Mouse (Mus musculus) neural tube, embryonic 14.5 days (tissue): ENCODE results near the gene Dgcr8. TPM values are rescaled to one million over a fixed set of nuclear protein-coding genes. Genes with fewer than 3 reads are reported as not detected.
A peak's percentile ranks its signal among the peaks of the same experiment; 100 is the strongest.
"Not testable (repeated sequence)": the region's sequence is repeated elsewhere in the genome, so short reads cannot be mapped to it uniquely, and the experiment has no call there.

Experiments used
- ATAC-seq: fragments of 200-750 bp; cut with Nextera tagmentation; 2 replicates; pipeline ENCODE4 v1.8.0; 2017; ENCODE audit warnings: low read depth, mild to moderate bottlenecking, moderate TSS enrichment, moderate library complexity
- H3K27ac ChIP-seq: fragments of 300-500 bp; sonication (generic); 2 replicates; pipeline ENCODE4 v1.5.1; 2014; ENCODE audit warnings: low read depth, mild to moderate bottlenecking, control low read depth, low read length, moderate library complexity, mixed read lengths
- H3K27me3 ChIP-seq: fragments of 300-500 bp; sonication (generic); 2 replicates; pipeline ENCODE4 v1.6.1; 2014; ENCODE audit warnings: low read length; ENCODE audit not compliant: control insufficient read depth, insufficient read depth
- H3K36me3 ChIP-seq: fragments of 300-500 bp; sonication (generic); 2 replicates; pipeline ENCODE4 v1.6.1; 2014; ENCODE audit warnings: low read length, mixed read lengths; ENCODE audit not compliant: control insufficient read depth, insufficient read depth
- H3K4me1 ChIP-seq: fragments of 300-500 bp; sonication (generic); 2 replicates; pipeline ENCODE4 v1.6.1; 2014; ENCODE audit warnings: low read length; ENCODE audit not compliant: control insufficient read depth, insufficient read depth
- H3K4me2 ChIP-seq: fragments of 300-500 bp; sonication (generic); 2 replicates; pipeline ENCODE4 v1.6.1; 2014; ENCODE audit warnings: mild to moderate bottlenecking, low read depth, low read length, control low read depth
- H3K4me3 ChIP-seq: fragments of 300-500 bp; sonication (generic); 2 replicates; pipeline ENCODE4 v1.5.1; 2014; ENCODE audit warnings: low read depth, low read length, control low read depth, mixed read lengths
- H3K9ac ChIP-seq: fragments of 300-500 bp; sonication (generic); replicated peaks from 2 replicates; pipeline ENCODE4 v1.6.1; 2014; ENCODE audit warnings: low read depth, mild to moderate bottlenecking, control low read depth, low read length, mixed read lengths
- H3K9me3 ChIP-seq: fragments of 300-500 bp; sonication (generic); 2 replicates; pipeline ENCODE4 v1.6.1; 2016; ENCODE audit warnings: low read length; ENCODE audit not compliant: control insufficient read depth
- WGBS: fragments of 180-500 bp; shearing (Covaris S2); extraction: QIAGEN DNeasy Blood & Tissue Kit; methylation state at CpG from one replicate; pipeline ENCODE4 v1.1.7; 2014; 5-methylcytosine and 5-hydroxymethylcytosine counted together
- polyA plus RNA-seq: library from polyadenylated mRNA; unstranded; fragments of >200 nt; fragmentation: Nextera tagmentation; extraction: Ambion mirVana; gene quantifications from 2 replicates; pipeline ENCODE4 v1.2.1, GENCODE M21; 2014

Dgcr8 gene
- polyA plus RNA-seq, 1 experiment from 2014 or later = 40.8 TPM

DNA sequence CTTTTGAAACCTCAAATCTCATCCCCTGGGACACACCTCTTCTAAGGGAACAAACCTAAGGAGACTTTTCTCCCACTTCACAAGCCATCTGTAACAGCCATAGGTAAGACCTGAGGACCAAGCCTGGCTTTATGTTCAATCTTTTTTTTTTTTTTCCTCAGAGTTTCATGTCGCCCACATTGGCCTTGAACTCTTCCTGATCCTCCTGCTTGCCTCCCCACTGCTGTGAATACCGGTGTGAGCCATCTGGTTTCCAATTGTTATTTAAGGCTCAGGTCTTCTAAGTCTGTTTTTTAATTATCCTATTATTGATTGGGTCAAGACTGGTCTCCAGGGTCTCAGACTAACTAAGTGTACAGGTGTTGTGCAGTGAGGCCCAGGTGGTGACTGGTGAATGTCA lies 32.4 kb upstream of the Dgcr8 start:
- no peak for ATAC-seq
- Histone ChIP-seq H3K4me2 (no peak overlapping the region), H3K9ac (no peak overlapping the region), H3K4me1 (no peaks in the 10 kb centered on the region), H3K9me3 (no peaks in the 10 kb centered on the region), H3K27ac (no peak overlapping the region), H3K4me3 (no peak overlapping the region), H3K27me3 (no peaks in the 10 kb centered on the region), H3K36me3 (peaks cover 7% of the 10 kb centered on the region; the same call in 1 of the 2 replicates)
- WGBS = 78% methylated on average over 2 of the region's 2 CpGs

DNA sequence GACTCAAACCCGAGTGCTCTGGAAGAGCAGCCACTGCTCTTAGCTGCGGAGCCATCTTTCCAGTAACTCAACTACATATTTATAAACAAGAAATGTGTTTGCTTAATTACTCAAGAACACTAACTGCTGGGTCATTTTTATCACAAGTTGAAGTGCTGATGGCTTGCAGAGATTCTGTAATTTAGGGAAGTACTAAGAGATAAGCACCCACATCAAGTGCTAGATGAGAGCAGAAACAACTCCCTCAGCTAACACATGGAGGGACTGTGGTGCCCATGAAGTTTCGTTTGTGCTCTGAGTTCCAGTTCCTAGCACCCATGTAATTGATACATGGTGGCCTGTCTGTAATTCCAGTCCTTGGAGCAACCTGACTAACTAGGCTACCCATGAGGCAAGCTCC lies 29.9 kb upstream of the Dgcr8 start:
- Histone ChIP-seq H3K27ac (no peak overlapping the region), H3K9me3 (no peaks in the 10 kb centered on the region), H3K9ac (no peak overlapping the region), H3K4me3 (no peak overlapping the region), H3K36me3 (peaks cover 7% of the 10 kb centered on the region; the same call in 1 of the 2 replicates), H3K4me2 (no peak overlapping the region), H3K4me1 (no peaks in the 10 kb centered on the region), H3K27me3 (no peaks in the 10 kb centered on the region)
- 84% methylated on average over 3 of the region's 3 CpGs for WGBS
- ATAC-seq = no peak

DNA sequence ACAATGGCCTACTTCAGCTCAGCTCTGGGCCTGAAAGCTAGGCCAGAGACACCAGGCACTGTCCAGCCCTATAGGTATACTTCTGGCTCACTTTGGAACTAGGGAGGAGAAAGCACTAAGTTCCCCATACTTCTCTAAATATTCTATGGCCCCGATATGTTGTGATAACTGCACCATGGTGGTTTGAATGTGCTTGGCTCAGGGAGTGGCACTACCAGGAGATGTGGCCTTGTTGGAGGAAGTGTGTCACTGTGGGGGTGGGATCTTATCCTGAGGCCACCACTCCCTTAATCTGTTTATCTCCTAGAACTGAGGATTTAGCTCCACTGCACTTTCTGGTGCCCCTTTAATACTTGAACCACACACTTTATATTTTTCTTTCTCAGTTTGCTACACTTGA lies 19.1 kb upstream of the Dgcr8 start:
- WGBS = 95% methylated on average over 1 of the region's 1 CpGs
- H3K4me2 ChIP-seq = no peak overlapping the region
- H3K9me3 ChIP-seq = no peaks in the 10 kb centered on the region
- H3K9ac ChIP-seq = no peak overlapping the region
- H3K4me3 ChIP-seq = no peak overlapping the region
- H3K27ac ChIP-seq = no peak overlapping the region
- H3K27me3 ChIP-seq = no peaks in the 10 kb centered on the region
- no peak for ATAC-seq
- H3K4me1 ChIP-seq = no peaks in the 10 kb centered on the region
- H3K36me3 ChIP-seq = peaks cover 20% of the 10 kb centered on the region

DNA sequence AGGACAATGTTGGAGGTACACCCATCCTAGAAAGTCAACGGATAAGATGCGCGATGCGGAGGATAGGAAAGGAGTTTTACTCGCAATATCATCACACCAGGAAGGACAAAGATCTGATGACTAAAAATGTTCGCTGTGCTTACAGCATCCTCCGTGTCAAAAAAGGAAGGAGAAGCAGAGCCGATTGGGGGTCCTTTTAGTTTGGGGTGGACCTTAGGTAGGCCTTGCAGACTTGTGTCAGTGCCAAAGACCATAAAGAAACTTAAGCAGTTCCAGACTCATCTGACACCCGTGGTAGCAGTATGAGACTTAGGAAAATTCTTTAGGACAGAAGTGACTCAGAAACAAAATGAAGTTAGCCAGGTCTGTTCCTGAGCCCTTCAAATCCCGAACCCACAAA lies 568 bp upstream of the Dgcr8 start:
- Histone ChIP-seq H3K27ac (peak overlapping the region; percentile 60; the same call in 1 of the 2 replicates), H3K4me1 (peaks cover 23% of the 10 kb centered on the region), H3K4me3 (peak overlapping the region; percentile 96), H3K4me2 (peak overlapping the region; percentile 35)
- not testable (repeated sequence) for H3K9me3 ChIP-seq, H3K9ac ChIP-seq, H3K36me3 ChIP-seq, ATAC-seq, H3K27me3 ChIP-seq
- whole genome bisulfite sequencing = 4% methylated on average over 6 of the region's 10 CpGs

DNA sequence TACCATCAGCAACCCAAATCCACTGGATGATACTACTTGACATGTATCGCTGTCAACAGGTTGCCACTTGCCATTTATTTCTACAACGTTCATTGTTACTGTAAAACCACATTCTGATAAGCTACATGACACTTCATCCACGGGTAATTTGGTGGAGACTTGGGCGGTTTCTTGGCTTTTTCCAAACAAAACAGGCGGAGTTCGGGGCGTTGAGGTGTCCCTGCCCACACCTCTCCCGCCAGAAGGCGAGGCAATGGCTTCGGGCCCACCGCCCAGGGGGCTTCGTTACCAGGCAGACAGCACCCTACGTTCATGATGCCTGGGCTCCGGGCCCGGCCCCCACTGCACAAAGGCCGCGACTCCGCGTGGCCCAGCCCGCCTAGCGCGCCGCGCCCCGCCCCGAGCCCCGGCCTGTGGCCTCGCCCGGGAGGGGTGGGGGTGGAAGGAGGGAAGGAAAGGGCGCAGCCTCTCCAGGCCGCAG lies 425 bp downstream of the Dgcr8 start:
- ATAC-seq = peak; percentile 81
- 2% methylated on average over 21 of the region's 31 CpGs for WGBS
- H3K9ac ChIP-seq = peak overlapping the region; percentile 90
- H3K4me1 ChIP-seq = peaks cover 23% of the 10 kb centered on the region
- H3K4me2 ChIP-seq = peak overlapping the region; percentile 78
- peak overlapping the region; percentile 96 for H3K4me3 ChIP-seq
- peak overlapping the region; percentile 83 for H3K27ac ChIP-seq
- peaks cover 13% of the 10 kb centered on the region for H3K36me3 ChIP-seq
- H3K27me3 ChIP-seq = no peaks in the 10 kb centered on the region
- H3K9me3 ChIP-seq = no peaks in the 10 kb centered on the region

DNA sequence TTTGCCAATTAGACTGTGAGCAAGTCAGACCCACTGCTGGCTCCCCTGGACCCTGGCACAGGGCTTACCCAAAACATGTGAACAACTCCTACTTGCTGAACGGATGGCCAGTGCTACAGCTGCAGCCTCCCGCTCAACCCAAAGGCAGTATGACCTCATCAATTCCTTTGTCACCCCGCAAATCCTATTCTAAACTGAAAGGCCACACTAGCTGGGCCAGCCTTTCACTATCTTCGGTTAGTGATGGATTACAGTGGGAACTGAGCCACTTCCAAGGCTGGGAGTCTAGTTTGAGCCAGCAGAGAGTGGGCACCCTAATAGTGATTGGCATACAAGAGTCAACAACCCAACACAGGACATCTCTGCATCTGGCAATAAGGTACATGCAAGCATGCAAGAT lies 880 bp downstream of the Dgcr8 start:
- H3K9ac ChIP-seq = peak overlapping the region; percentile 90
- no peaks in the 10 kb centered on the region for H3K9me3 ChIP-seq
- H3K36me3 ChIP-seq = peaks cover 18% of the 10 kb centered on the region
- no peaks in the 10 kb centered on the region for H3K27me3 ChIP-seq
- peak overlapping the region; percentile 78 for H3K4me2 ChIP-seq
- peaks cover 23% of the 10 kb centered on the region for H3K4me1 ChIP-seq
- WGBS = 2% methylated on average over 4 of the region's 4 CpGs
- no peak overlapping the region; the same call in 1 of the 2 replicates for H3K27ac ChIP-seq
- no peak for ATAC-seq
- H3K4me3 ChIP-seq = peak overlapping the region; percentile 96

DNA sequence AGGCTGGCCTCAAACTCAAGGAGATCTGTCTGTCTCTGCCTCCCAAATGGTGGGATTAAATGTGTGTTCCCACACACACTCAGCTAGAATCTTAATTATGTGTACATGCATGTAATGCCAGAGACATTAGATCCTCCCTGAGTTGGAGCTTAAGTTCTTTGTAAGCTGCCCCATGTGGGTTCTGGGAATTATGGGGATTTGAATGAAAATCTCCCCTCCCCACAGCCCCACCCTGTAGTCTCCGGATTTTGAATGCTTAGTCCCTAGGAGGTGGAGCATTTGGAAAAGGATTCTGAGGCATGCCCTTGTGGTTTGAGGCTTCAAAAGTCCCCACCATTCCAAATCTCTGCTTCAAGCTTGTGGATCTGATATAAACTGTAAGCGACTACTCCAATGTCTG lies 13.9 kb downstream of the Dgcr8 start:
- Histone ChIP-seq H3K4me3 (no peak overlapping the region), H3K9ac (no peak overlapping the region), H3K9me3 (no peaks in the 10 kb centered on the region), H3K27ac (no peak overlapping the region), H3K36me3 (peaks cover 67% of the 10 kb centered on the region), H3K27me3 (no peaks in the 10 kb centered on the region), H3K4me2 (no peak overlapping the region), H3K4me1 (no peaks in the 10 kb centered on the region)
- 83% methylated on average over 2 of the region's 2 CpGs for WGBS
- no peak for ATAC-seq

DNA sequence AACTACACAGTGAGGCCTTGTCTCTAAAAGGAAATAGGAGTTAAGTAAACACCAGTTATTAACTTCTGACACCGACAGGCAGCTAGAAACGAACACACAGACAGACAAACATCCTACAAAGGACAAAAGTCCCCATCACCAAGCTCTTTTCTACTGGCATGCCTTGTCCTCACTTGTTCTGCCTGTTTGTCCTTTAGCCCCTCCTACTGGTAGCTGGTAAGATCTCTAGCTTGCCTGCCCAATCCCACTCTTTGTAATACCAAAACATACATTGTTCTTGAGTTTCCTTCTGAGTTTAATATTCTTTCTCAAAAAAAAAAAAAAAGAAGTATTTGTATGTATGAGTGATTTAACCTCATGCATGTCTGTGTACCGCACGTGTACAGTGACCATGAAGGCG lies 20.9 kb downstream of the Dgcr8 start:
- Histone ChIP-seq H3K27ac (no peak overlapping the region), H3K4me2 (no peak overlapping the region), H3K27me3 (no peaks in the 10 kb centered on the region), H3K4me3 (no peak overlapping the region), H3K9ac (no peak overlapping the region), H3K36me3 (peaks cover 48% of the 10 kb centered on the region), H3K9me3 (no peaks in the 10 kb centered on the region), H3K4me1 (no peaks in the 10 kb centered on the region)
- 92% methylated on average over 5 of the region's 5 CpGs for WGBS
- ATAC-seq = no peak

DNA sequence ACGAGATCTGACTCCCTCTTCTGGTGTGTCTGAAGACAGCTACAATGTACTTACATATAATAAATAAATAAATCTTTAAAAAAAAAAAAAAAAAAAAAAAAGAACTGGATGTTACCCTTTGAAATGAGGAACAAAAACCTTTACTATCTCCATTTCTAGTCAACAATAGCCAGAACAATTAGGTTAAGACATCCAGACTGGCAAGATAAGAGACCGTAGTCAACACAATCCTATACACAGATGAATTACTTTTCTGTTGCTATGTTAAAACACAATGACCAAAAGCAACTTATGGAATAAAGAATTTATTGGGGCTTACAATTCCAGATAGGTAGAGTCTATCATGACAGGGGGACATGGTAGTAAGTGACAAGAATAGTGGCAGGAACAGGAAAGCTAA lies 24.0 kb downstream of the Dgcr8 start:
- no peak for ATAC-seq
- no peaks in the 10 kb centered on the region for H3K4me1 ChIP-seq
- no peak overlapping the region for H3K9ac ChIP-seq
- WGBS = 90% methylated on average over 2 of the region's 2 CpGs
- no peaks in the 10 kb centered on the region for H3K27me3 ChIP-seq
- H3K4me3 ChIP-seq = no peak overlapping the region
- no peak overlapping the region for H3K27ac ChIP-seq
- H3K4me2 ChIP-seq = no peak overlapping the region
- peaks cover 41% of the 10 kb centered on the region for H3K36me3 ChIP-seq
- no peaks in the 10 kb centered on the region for H3K9me3 ChIP-seq
